Mouse (Mus musculus) kidney, postnatal 0 days (tissue): ENCODE measurements around the gene AW209491. TPM values are rescaled to one million over a fixed set of nuclear protein-coding genes. Genes with fewer than 3 reads are reported as not detected.
A peak's percentile ranks its signal among the peaks of the same experiment; 100 is the strongest.

ENCODE experiments used
- ATAC-seq: fragments of 200-750 bp; cut with Nextera tagmentation; replicated peaks from 2 replicates; pipeline ENCODE4 v1.8.0; 2017; ENCODE audit warnings: low read depth, moderate number of reproducible peaks, moderate TSS enrichment, moderate library complexity; ENCODE audit not compliant: low FRiP score
- DNase-seq: peaks from one replicate; pipeline ENCODE4 v3.0.0-alpha.2; 2016; ENCODE audit warnings: low spot score
- H3K27ac ChIP-seq: fragments of 300-500 bp; sonication (generic); 2 replicates; pipeline ENCODE4 v1.5.1; 2014; ENCODE audit warnings: mild to moderate bottlenecking
- H3K27me3 ChIP-seq: fragments of 300-500 bp; sonication (generic); 2 replicates; pipeline ENCODE4 v1.6.1; 2014; ENCODE audit warnings: low read length, mixed read lengths; ENCODE audit not compliant: insufficient read depth
- H3K36me3 ChIP-seq: fragments of 300-500 bp; sonication (generic); 2 replicates; pipeline ENCODE4 v1.6.1; 2014; ENCODE audit warnings: low read length, mixed read lengths; ENCODE audit not compliant: insufficient read depth
- H3K4me1 ChIP-seq: fragments of 300-500 bp; sonication (generic); replicated peaks from 2 replicates; pipeline ENCODE4 v1.6.1; 2014; ENCODE audit warnings: antibody characterized with exemption, low read length, mixed read lengths; ENCODE audit not compliant: insufficient read depth
- H3K4me2 ChIP-seq: fragments of 300-500 bp; sonication (generic); 2 replicates; pipeline ENCODE4 v1.6.1; 2014; ENCODE audit warnings: mild to moderate bottlenecking, low read length, moderate library complexity, mixed read lengths
- H3K4me3 ChIP-seq: fragments of 300-500 bp; sonication (generic); replicated peaks from 2 replicates; pipeline ENCODE4 v1.5.1; 2014; ENCODE audit warnings: low read depth, low read length
- H3K9ac ChIP-seq: fragments of 300-500 bp; sonication (generic); 2 replicates; pipeline ENCODE4 v1.6.1; 2014; ENCODE audit warnings: low read depth, low read length
- H3K9me3 ChIP-seq: fragments of 300-500 bp; sonication (generic); replicated peaks from 2 replicates; pipeline ENCODE4 v1.6.1; 2016; ENCODE audit warnings: low read length, inconsistent platforms, mixed read lengths
- CTCF ChIP-seq: IDR thresholded peaks from 2 replicates; pipeline ENCODE4 v1.5.1; 2016; ENCODE audit warnings: antibody characterized with exemption, low read depth, mild to moderate bottlenecking, moderate library complexity
- WGBS: fragments of 180-500 bp; shearing (Covaris S2); extraction: QIAGEN DNeasy Blood & Tissue Kit; methylation state at CpG from one replicate; pipeline ENCODE4 v1.1.7; 2014; 5-methylcytosine and 5-hydroxymethylcytosine counted together
- polyA plus RNA-seq: library from polyadenylated mRNA; unstranded; fragments of >200 nt; fragmentation: Nextera tagmentation; extraction: Ambion mirVana; gene quantifications from 2 replicates; pipeline ENCODE4 v1.2.1, GENCODE M21; 2015

The AW209491 gene
- polyA plus RNA-seq, 1 experiment from 2014 or later, result 20.9 TPM

- H3K4me1 ChIP-seq, result no peaks in the 10 kb centered on the region; the same call in 1 of the 2 replicates
- WGBS, result under 1% methylated on average over 9 of the region's 9 CpGs
- peak overlapping the region; percentile 63 for H3K4me2 ChIP-seq
- H3K27me3 ChIP-seq, result no peaks in the 10 kb centered on the region
- peaks cover 14% of the 10 kb centered on the region; the same call in 1 of the 2 replicates for H3K36me3 ChIP-seq
- H3K4me3 ChIP-seq, result peak overlapping the region; percentile 91
- H3K9me3 ChIP-seq, result no peaks in the 10 kb centered on the region
- H3K27ac ChIP-seq, result peak overlapping the region; percentile 66
- H3K9ac ChIP-seq, result peak overlapping the region; percentile 79
- ATAC-seq (no peak), DNase-seq (peak; percentile 14)
- TF ChIP-seq CTCF, result no peak
These were observed 16.4 kb upstream of the AW209491 start for GRCm38 (mm10) chr13:14613553-14613952.

- 31% methylated on average over 2 of the region's 2 CpGs for WGBS
- Histone ChIP-seq H3K4me1 (no peaks in the 10 kb centered on the region), H3K9me3 (no peaks in the 10 kb centered on the region), H3K36me3 (peaks cover 29% of the 10 kb centered on the region; the same call in 1 of the 2 replicates), H3K4me2 (no peak overlapping the region), H3K4me3 (no peak overlapping the region), H3K27ac (no peak overlapping the region), H3K27me3 (no peaks in the 10 kb centered on the region), H3K9ac (no peak overlapping the region)
- DNase-seq (peak; percentile 54), ATAC-seq (peak; percentile 50; the same call in 1 of the 2 replicates)
- TF ChIP-seq CTCF, result peak; percentile 95
These were observed 11.2 kb upstream of the AW209491 start for GRCm38 (mm10) chr13:14618724-14619123.

- Histone ChIP-seq H3K27ac (no peak overlapping the region), H3K36me3 (peaks cover 17% of the 10 kb centered on the region; the same call in 1 of the 2 replicates), H3K4me1 (no peaks in the 10 kb centered on the region), H3K4me2 (no peak overlapping the region), H3K9me3 (no peaks in the 10 kb centered on the region), H3K4me3 (no peak overlapping the region), H3K27me3 (no peaks in the 10 kb centered on the region), H3K9ac (no peak overlapping the region)
- WGBS, result 20% methylated on average over 1 of the region's 1 CpGs
- no peak for TF ChIP-seq CTCF
- ATAC-seq, result no peak
- DNase-seq, result no peak
These were observed 10.0 kb downstream of the AW209491 start for GRCm38 (mm10) chr13:14639998-14640397.

GRCm38 (mm10) chr13:14649301-14649700, 19.3 kb downstream of the AW209491 start:
- Histone ChIP-seq H3K9me3 (no peaks in the 10 kb centered on the region), H3K4me1 (no peaks in the 10 kb centered on the region), H3K4me2 (no peak overlapping the region), H3K9ac (no peak overlapping the region), H3K27me3 (no peaks in the 10 kb centered on the region), H3K4me3 (no peak overlapping the region), H3K27ac (no peak overlapping the region), H3K36me3 (no peaks in the 10 kb centered on the region)
- peak; percentile 73 for DNase-seq
- 17% methylated on average over 1 of the region's 1 CpGs for WGBS
- peak; percentile 70 for TF ChIP-seq CTCF
- no peak for ATAC-seq

DNA sequence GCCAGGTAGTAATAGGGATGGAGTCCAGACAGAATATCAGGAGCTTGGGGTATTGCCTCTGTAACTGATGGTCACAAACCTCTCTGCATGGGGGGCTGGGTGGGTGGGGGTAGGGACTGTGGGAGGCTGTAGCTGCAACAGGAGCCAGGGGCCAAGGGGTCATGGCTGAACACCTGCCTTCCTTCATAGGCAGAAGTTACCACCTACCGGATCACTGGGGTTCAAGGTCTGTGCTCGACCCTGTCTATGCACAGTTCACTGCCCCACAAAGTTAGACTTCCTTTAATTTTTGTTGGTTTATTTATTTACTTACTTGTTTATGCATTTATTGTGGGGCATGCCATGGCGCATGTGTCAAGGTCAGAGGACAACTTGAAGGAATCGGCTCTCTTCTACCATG, 37.2 kb downstream of the AW209491 start:
- no peaks in the 10 kb centered on the region for H3K36me3 ChIP-seq
- H3K4me3 ChIP-seq, result no peak overlapping the region
- ATAC-seq (peak; percentile 63; the same call in 1 of the 2 replicates), DNase-seq (no peak)
- no peaks in the 10 kb centered on the region for H3K4me1 ChIP-seq
- no peaks in the 10 kb centered on the region for H3K27me3 ChIP-seq
- no peaks in the 10 kb centered on the region for H3K9me3 ChIP-seq
- TF ChIP-seq CTCF, result no peak
- H3K9ac ChIP-seq, result no peak overlapping the region
- WGBS, result 54% methylated on average over 4 of the region's 4 CpGs
- H3K4me2 ChIP-seq, result no peak overlapping the region
- no peak overlapping the region for H3K27ac ChIP-seq

GRCm38 (mm10) chr13:14670342-14670741, 40.4 kb downstream of the AW209491 start:
- Histone ChIP-seq H3K4me3 (no peak overlapping the region), H3K27ac (no peak overlapping the region), H3K36me3 (no peaks in the 10 kb centered on the region), H3K4me1 (no peaks in the 10 kb centered on the region), H3K9me3 (no peaks in the 10 kb centered on the region), H3K4me2 (no peak overlapping the region), H3K27me3 (no peaks in the 10 kb centered on the region), H3K9ac (no peak overlapping the region)
- 22% methylated on average over 2 of the region's 2 CpGs for WGBS
- peak; percentile 84 for TF ChIP-seq CTCF
- no peak for ATAC-seq
- DNase-seq, result peak; percentile 78

Other genes starting within 250 kb of the AW209491 start
- 0.01 TPM in 1 of 2 replicates, not detected in the other for gene Hecw1, start 106.9 kb upstream of the AW209491 start, polyA plus RNA-seq
- 151 and 152 TPM in 2 replicates for gene Mrpl32, start 17.0 kb upstream of the AW209491 start, polyA plus RNA-seq
- 197 and 208 TPM in 2 replicates for gene Psma2, start 16.9 kb upstream of the AW209491 start, polyA plus RNA-seq